Mouse (Mus musculus): ENCODE data around the gene Smlr1.

The Smlr1 gene

DNA sequence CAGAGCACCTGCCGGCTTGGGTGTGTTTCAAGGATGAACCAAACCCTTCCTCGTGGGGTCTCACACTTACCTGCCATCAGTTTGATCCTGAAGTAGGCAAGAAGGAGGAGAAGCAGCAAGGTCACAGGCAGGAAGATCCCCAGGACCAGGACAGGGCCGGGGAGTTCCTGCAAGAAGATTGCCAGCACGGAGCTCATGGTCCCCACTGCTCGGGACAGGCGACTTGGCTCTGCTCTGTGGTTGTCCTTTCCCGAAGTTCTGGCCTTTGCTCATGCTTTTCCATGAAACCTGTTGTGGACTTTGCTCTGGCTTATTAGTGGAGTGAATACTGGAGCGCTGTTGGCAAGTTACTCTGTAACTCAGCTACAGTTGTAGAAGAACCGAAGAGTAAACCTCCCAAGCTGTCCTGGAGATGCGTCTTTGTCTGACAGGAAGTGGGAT is at the start of gene Smlr1:
Gene Smlr1, minus strand, starts transcription at position 377 of the 441 bp plus-strand sequence.
- DNase-seq (ENCODE audit: low spot score in 2 of 2) = no peak

DNA sequence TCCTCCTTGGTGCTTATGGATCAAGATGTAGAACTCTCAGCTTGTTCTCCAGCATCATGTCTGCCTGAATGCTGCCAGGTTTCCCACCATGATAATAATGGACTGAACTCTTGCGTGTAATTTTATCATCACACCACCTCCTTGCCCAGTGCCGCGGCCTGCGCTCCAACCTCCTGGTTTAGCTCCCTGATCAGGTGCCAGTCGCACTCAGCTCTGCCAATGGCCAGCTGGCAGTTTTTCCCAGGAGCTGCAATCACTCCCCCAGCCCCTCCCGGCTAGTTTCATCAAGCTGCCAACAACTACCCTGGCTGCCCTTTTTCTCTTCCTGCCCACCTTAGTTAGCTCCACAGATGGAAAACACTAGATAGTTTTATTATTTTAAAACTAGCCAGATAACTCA is 48.8 kb upstream of the Smlr1 start:
- peak in 1 of 2 experiments; percentile 22 for DNase-seq (ENCODE audit: low spot score in 2 of 2)

DNA sequence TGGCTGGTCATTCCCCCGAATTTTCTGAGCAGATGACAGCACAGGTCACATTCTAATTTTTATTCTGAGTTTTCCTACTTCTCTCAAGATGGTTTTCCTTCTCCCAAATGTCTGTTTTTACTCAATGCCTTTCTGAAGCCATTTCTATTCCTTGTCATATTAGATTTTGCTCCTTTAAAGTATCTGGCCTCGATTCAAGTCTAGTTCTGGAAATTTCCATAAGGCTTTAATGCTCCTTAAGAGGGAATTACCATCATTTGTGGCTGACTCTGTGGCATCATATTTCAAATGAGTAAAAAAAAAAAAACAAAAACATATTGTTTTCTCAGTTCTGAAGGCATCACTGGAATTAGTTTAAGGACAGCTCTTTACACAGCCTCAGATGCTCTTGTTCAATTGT is 44.0 kb upstream of the Smlr1 start:
- DNase-seq (ENCODE audit: low spot score in 2 of 2) = no peak

DNA sequence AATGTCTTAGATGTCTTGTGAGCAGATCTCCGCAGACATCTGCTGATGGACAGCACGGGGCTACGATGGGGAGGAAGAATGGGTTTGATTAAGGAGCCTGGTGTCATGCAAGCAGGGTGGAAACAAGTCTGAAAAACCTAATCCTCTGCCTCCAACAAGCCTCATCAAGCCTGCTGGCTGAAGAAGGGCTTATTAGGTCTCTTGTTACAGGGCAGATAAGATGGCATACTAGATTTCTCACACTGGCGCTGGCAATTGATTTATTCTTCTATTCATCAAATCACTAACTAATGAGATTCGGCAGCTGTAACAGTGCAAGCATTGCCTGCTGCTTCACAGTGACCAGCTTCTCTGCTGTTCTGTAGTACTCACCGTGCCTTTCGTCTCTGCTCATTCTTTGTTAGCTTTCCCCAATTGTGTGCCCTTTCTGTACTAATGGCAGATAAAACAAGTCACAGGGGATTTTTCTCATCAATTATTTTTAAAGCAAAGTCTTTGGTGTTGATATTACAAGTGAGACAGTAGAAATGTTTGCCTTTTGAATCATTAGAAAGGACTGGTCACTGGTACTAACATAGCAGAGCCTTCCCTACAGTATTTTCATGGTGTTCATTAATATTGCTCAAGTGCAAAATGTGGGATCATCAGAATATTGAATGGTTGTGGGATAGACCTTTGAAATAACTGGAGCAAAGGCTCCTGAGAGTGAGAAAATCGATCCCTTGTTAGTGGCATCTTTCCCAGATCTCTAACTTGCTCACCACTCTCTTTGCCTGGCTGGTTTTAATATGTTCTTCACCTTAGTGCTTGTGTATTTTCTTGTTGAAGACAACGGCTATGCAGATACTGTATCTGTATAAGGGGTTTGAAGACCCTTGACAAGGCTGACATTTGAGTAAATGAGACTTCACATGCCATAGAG is 35.5 kb upstream of the Smlr1 start:
- DNase-seq (ENCODE audit: low spot score in 2 of 2) = no peak

DNA sequence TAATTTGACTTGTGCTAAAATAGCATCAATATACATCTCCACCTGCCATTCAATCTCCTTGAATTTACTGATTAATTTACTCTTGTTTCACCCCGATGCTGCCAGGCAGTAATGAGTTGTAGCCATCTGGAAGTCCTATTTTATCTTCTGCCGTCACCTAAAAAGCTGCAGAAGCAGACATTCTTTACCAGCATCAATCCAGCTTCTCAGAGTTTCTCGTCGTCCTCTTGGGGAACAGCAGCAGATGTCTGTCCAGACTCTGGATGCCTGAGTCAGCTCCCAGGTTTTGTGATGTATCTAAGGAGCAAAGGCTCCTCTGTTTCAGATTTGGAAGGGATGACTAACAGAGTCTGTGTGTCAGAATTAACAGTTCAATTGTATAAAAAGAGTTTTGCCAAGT is 16.9 kb upstream of the Smlr1 start:
- DNase-seq (ENCODE audit: low spot score in 2 of 2) = peak; percentile 49 to 58

DNA sequence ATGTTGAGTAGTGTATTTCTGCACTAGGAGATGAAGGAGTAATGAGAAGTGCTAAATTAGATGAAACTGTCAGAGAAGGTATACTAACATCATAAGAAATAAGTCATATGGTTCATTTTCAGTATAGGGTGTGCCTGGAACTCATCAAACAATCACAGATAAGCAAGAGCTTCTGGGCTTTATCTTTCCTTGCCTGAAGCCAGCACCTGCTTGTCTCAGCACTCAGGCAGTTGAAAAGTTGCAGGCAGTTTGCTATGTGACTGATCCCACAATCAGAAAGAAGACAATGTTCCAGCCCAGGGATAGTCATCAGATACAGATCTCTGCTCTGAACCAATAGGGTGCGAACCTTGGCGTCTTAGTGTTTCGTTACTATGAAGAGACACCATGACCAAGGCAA is 5.0 kb upstream of the Smlr1 start:
- no peak for DNase-seq (ENCODE audit: low spot score in 2 of 2)

DNA sequence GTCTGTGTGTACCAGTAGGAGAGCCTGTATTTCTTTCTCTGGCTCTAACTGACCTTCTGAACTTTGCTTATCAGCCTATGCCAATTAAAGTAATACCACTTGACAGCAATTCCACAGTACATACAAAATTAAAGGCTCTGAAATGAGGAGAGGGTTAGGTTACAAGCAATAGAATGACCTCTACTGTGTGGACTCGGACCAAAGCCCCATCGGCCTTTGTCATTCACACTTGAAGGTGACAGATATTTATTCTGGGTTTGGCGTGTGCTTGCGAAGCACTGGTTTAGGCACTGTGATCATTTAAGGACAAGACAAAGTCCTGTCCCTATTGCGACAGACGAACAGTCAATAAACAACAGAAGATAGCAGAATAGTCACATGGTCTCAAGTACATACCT is 3.7 kb upstream of the Smlr1 start:
- no peak for DNase-seq (ENCODE audit: low spot score in 2 of 2)

DNA sequence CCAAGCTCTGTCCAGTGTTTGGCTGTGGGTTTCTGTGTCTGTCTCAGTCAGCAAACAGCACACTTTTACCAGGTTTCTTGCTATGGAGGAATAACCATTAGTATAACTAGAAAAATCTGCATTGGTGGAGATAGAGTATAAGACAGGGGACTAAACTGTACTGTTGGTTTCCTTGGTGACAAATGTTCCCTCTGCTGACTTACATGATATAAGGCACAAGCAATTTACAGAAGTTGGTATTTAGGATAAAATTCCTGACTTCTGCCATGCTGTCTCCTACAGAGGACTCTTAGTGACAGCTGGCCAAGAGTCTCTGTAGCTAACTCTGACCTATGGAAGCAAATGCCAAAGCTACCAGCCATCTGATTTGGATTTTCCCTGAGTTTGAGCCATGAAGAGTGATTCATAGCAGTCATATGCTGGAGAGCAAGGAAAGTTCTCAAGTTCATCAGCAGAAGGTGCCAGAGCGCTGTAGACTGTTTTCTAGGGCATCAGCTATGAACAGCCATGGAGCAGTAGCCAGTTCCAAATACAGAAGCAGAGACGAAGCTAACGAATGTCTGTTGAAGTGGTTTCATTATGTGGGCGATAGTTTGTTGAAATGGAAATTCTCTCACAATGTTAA is 3.2 kb upstream of the Smlr1 start:
- peak; percentile 55 to 79 for DNase-seq (ENCODE audit: low spot score in 2 of 2)

DNA sequence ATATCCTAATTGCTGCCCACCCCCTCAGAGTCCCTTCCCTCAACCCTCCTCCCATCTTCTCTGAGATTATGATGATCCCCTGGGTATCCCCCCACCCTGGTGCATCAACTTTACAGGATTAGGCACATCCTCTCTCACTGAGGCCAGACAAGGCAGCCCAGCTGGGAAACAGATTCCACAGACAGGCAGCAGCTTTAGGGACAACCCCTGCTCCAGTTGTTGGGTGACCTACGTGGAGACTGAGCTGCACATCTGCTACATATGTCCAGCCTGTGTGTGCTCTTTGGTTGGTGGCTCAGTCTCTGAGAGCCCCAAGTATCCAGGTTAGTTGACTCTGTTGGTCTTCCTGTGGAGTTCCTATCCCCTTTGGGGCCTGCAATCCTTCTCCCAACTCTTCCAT is 2.7 kb upstream of the Smlr1 start:
- DNase-seq (ENCODE audit: low spot score in 2 of 2) = no peak

DNA sequence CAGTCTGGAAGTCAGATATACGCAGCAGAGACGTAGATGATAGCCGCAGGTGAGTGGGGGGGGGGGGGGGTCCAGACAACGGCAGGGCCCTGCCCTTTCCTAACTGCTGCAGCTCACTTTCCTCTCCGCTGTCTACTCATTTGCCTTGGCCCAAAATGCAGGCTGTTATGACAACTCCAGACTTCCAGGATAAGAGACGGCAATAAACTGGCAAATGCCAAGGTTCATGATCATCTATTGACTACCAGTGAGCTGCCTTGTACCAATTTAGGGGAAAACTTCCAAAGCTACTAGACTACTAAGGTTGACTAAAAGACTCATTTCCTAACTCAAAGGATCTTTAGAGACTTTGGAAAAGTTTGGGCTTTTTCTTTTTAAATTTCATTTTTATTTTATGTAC is 554 bp upstream of the Smlr1 start:
- DNase-seq (ENCODE audit: low spot score in 2 of 2) = no peak

DNA sequence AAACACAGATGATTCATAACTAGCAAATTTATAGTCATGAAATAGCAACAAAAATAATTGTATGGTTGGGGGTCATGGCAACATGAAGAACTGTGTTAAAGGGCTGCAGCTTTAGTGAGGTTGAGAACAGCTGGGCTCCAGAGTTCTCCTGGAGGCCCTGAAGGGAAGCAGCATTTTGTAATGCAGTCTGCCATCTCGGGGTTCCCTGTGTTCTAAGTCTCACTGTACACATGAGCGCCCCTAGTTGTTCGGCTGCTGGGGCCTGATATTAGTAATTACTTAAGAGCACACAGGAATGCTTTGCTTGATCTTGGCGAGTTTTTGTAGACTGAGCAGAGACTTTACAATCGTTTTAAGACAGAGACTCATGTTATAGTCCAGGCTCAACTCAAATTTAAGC is 1.6 kb downstream of the Smlr1 start:
- DNase-seq (ENCODE audit: low spot score in 2 of 2) = no peak

DNA sequence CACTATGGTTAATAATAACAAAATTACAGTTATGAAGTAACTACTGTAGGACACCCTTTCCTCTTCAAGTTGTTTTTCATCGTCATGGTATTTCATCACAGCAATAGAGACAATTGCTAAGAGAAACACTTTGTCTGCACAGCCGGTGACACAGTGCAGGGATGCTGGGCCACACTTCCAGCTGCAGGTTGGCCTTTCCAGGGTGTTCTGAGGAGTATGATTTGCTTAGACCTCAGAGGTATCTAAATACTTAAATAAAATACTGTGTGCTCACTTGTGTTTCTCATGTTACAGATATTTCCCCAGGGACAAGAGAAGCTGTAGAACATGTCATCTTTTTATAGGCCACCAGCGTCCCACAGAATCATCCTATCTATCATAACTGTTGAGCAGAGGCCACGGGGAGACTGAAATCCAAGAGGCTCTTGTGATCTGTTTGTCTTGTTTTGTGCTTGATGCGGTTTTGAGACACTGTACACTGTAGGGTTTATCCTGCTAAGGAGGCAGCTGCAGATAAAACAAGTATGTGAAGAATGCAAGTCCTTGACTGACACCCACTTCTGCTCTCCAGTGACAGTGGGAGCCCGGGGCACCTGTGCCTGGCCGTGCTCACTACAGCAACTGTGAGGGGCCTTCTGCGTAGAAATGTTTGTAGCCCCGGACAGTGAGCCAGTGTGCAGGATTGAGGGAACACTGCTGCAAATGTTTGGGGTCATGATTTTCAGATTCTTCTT is 2.4 kb downstream of the Smlr1 start:
- DNase-seq (ENCODE audit: low spot score in 2 of 2) = no peak

DNA sequence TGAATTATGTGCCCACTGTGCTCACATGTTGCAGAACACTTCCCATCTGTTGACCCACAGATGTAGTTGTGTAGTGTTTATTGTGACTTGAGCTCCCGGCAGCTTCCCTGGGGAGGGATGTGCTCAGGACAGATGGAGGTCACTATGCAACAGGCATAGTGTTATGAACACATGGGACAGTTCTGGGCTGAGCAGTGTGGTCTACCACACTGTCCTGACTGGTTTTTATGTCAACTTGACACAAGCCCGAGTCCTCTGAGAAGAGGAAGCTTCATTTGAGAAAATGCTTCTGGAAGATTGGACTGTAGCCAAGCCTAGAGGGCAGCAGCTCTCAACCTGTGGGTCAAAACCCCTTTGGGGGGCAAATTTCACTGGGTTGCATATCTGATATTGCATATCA is 3.0 kb downstream of the Smlr1 start:
- DNase-seq (ENCODE audit: low spot score in 2 of 2) = no peak

DNA sequence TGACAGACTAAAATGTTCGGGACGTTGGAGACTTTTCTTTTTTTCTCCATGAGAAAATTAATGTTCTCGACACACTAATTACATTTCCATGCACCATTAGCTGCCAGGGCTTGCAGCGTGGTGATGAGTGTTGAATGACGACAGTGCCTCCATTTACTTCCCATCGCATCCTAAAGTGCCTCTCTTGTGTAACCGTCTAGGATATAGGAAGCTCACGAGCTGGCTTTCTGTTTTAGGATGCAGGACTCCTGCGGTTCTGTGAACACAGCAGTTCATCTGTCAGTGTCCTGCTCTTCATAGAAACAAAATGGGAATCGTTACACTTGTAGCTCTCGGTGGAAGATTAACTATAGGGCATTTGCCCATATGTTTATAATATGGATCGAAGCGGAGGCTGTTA is 4.7 kb downstream of the Smlr1 start:
- no peak for DNase-seq (ENCODE audit: low spot score in 2 of 2)

DNA sequence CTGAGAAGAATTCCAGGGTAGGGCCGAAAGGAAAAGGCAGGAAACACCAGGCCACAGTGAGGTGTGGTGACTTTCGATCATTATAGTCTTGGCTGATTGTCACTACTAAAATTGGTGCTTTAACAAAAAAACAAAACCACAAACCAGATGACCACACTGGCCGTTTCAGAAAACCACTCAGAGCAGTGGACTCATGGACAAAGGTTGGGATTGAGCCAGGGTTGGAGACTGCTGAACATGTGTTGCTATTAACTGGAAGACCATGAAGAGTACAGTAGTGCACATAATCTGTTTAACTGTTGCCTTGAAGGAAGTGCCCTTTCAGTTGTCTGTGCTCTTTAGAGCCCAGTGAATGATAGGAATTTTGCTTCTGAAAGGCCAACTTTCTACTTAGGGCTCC is 8.9 kb downstream of the Smlr1 start:
- DNase-seq (ENCODE audit: low spot score in 2 of 2) = no peak

DNA sequence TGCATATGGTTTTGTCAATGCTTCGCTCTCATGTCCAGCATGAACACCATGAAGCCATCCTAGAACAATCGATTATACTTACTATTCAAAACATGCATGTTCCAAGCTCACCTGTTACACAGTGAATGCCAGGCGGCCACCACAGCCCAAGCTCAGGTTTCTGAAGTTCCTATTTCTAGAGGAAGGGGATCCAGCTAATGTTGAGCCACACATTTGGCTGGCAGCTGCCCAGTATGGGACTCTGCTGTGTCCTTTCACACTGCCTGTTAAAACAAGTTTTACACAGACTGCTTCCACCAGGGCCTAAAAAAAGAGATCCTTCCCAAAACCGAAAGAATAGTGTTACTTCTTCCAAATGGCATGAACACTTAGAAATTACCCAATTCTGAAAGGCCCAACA is 9.4 kb downstream of the Smlr1 start:
- DNase-seq (ENCODE audit: low spot score in 2 of 2) = no peak

DNA sequence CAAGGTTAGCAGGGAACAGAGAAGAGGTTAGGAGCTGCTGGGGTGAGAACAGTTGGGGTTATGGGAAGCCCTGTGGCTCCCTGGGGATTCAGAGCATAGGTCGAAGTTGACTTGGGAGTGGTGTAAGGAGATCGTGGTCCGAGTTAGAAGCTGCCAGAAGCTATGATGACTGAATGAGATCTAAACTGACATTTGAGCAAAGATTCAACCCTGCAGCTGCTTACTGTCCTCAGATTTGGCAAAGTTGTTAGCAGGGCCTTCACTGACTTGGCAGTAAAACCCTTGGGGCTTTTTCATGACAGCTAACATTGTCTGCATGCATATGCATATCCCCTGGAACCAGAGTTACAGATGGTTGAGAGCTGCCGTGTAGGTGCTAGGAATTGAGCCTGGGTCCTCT is 9.9 kb downstream of the Smlr1 start:
- no peak for DNase-seq (ENCODE audit: low spot score in 2 of 2)

DNA sequence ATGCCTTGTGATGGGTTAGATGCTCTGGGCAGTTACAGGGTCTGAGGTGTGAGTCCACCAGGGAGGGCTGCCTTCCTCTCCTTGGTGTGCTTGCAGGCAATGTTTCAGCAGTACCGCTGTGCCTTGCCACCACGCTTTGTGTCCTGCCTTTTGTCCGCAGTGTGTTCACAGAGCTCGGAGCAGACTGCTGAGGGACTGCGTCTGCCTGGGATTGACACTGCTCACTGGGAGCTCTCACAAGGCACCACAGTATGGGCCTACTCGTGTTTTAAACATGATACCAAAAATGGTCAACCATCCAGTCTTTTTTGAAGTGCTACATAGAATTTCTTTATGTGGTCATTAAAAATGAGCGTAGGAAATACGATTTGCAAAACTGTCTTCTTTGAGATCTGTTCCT is 12.3 kb downstream of the Smlr1 start:
- no peak for DNase-seq (ENCODE audit: low spot score in 2 of 2)

DNA sequence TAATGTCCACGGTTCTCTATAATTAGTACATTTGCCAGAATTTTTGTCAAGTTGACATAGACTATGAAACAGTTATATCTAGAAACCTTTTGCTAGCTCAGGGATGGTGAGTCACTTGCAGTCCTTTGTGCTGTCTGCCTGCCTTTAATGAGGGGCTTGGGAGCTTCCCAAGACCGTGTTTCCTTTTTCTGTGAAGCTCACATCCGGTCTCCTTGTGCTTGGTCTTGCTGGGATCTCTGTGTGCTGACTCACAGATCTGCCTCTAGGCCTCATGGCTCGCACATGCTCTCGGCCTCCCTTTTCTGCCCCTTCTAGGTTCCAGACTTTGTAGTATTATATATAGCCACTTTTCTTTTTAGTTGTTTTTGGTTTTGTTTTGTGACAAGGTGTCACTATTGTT is 15.6 kb downstream of the Smlr1 start:
- no peak for DNase-seq (ENCODE audit: low spot score in 2 of 2)

DNA sequence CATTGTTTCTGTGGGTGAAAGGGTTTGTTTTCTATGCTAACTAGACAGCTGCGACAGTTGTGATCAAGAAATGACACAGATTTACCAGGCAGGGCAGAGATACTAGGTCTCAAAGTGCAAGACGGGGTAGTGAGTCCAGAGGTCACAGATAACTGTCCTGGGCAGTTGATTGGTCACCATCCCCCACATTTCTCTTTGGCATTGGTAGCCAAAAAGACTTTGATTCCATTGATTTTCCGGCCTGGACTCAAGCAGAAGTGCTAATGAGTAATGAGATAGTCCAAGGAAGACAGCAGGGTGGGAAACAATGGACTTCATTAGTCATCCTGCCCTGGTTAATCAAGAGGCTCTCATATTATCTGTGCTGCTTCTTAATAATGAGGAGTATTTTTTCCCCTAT is 16.1 kb downstream of the Smlr1 start:
- no peak for DNase-seq (ENCODE audit: low spot score in 2 of 2)

DNA sequence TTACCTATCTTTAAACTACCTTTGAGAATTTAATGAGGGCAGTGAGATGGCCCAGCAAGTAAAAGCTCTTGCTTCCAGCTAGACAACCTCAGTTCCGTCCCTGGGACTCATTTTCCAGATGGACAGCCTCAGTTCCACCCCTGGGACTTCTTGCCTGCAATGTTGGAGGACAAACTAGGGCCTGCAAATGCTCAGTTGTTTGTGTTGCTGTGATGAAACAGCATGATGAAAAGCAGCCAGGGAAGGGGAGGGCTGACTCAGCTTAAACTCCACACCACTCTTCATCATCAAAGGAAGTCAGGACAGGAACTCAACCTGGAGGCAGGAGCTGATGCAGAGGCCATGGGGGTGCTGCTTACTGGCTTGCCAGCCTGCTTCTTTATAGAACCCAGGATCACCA is 22.2 kb downstream of the Smlr1 start:
- no peak for DNase-seq (ENCODE audit: low spot score in 2 of 2)

DNA sequence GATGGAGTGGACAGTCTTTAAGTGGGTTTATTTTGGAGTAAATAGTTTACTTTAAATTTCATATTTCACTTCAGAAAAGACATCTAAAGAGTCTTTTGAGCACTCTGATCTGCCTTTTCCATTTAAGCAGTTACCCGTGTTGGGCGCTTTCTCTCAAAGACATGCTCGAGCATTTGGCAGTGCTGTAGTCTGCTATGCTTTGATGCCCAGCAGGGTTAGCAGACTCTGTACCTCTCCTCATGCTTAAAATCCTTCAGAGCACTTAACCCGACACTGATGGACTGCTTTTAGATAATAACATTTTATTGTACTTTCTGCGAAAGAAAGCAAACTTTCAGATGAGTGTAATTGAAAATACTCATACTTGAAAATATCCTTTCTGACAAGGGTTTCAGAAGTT is 32.8 kb downstream of the Smlr1 start:
- no peak for DNase-seq (ENCODE audit: low spot score in 2 of 2)
